Mouse (Mus musculus): ENCODE measurements around the gene Rfng.

GRCm38 (mm10) chr11:120805375-120806298 lies 21.6 kb upstream of the Rfng start:
- TF ChIP-seq POLR2A (IDR thresholded peaks at IDR 0.05; ENCODE audit: borderline replicate concordance, insufficient read depth, low read length) = no peak
- TF ChIP-seq CTCF (IDR thresholded peaks at IDR 0.05; ENCODE audit: borderline replicate concordance, insufficient read depth, low read depth, low read length) = no peak

Data from cerebellum, adult 2 months (tissue).